Mouse (Mus musculus) spleen, adult 12 weeks (tissue): ENCODE data around the gene Ccl11.

Experiments
- DNase-seq: peaks from one replicate; pipeline ENCODE4 v3.0.0; 2022; ENCODE audit warnings: low spot score

The Ccl11 gene

GRCm38 (mm10) chr11:82057646-82058045 is at the start of gene Ccl11:
TSS of gene Ccl11 (plus strand) at chr11:82057823.
- DNase-seq = no peak

GRCm38 (mm10) chr11:82010115-82010514 is 47.5 kb upstream of the Ccl11 start:
- DNase-seq = no peak

- no peak for DNase-seq
Observed at GRCm38 (mm10) chr11:82011411-82012193, 46.0 kb upstream of the Ccl11 start.

GRCm38 (mm10) chr11:82013756-82014155 is 43.9 kb upstream of the Ccl11 start:
- no peak for DNase-seq

GRCm38 (mm10) chr11:82015066-82015465 is 42.6 kb upstream of the Ccl11 start:
- DNase-seq = no peak

GRCm38 (mm10) chr11:82016181-82016780 is 41.3 kb upstream of the Ccl11 start:
- no peak for DNase-seq

GRCm38 (mm10) chr11:82019389-82019788 is 38.2 kb upstream of the Ccl11 start:
- DNase-seq = no peak

GRCm38 (mm10) chr11:82019793-82020192 is 37.8 kb upstream of the Ccl11 start:
- DNase-seq = no peak

- no peak for DNase-seq
Observed at GRCm38 (mm10) chr11:82021406-82021805, 36.2 kb upstream of the Ccl11 start.

- DNase-seq = no peak
Observed at GRCm38 (mm10) chr11:82022504-82023056, 35.0 kb upstream of the Ccl11 start.

- DNase-seq = no peak
Observed at GRCm38 (mm10) chr11:82023769-82024168, 33.9 kb upstream of the Ccl11 start.

GRCm38 (mm10) chr11:82030171-82030570 is 27.5 kb upstream of the Ccl11 start:
- DNase-seq = no peak

- no peak for DNase-seq
Observed at GRCm38 (mm10) chr11:82032136-82032535, 25.5 kb upstream of the Ccl11 start.

GRCm38 (mm10) chr11:82032678-82033344 is 24.8 kb upstream of the Ccl11 start:
- DNase-seq = no peak

GRCm38 (mm10) chr11:82034446-82034845 is 23.2 kb upstream of the Ccl11 start:
- no peak for DNase-seq

- DNase-seq = no peak
Observed at GRCm38 (mm10) chr11:82035356-82035755, 22.3 kb upstream of the Ccl11 start, which contains the start of gene Ccl2. TSS of gene Ccl2 (plus strand) at chr11:82035571.

GRCm38 (mm10) chr11:82035857-82036256 is 21.8 kb upstream of the Ccl11 start:
- no peak for DNase-seq

GRCm38 (mm10) chr11:82038535-82038934 is 19.1 kb upstream of the Ccl11 start, which contains the start of gene Gm17268:
TSS of gene Gm17268 (minus strand) at chr11:82038562.
- DNase-seq = no peak

GRCm38 (mm10) chr11:82039132-82039660 is 18.4 kb upstream of the Ccl11 start:
- no peak for DNase-seq

GRCm38 (mm10) chr11:82041671-82042080 is 15.9 kb upstream of the Ccl11 start:
- DNase-seq = no peak

GRCm38 (mm10) chr11:82045471-82045870 is 12.2 kb upstream of the Ccl11 start, which contains the start of gene Ccl7:
TSS of gene Ccl7 (plus strand) at chr11:82045712.
- DNase-seq = no peak

- no peak for DNase-seq
Observed at GRCm38 (mm10) chr11:82047746-82048415, 9.7 kb upstream of the Ccl11 start.
